Mouse (Mus musculus) Patski (cell line): ENCODE data around the gene Tmem234. TPM values are rescaled to one million over a fixed set of nuclear protein-coding genes. Genes with fewer than 3 reads are reported as not detected.
"Not testable (repeated sequence)": the region's sequence is repeated elsewhere in the genome, so short reads cannot be mapped to it uniquely, and the experiment has no call there.

ENCODE experiments used
- ATAC-seq: fragments of 100-300 bp; one replicate; pipeline ENCODE4 v1.8.0; 2021
- CTCF ChIA-PET: fragments of 350-600 bp; sonication (Branson Sonifier 250); formaldehyde crosslinking; loops from one replicate; lab custom pipeline; 2022; ENCODE audit warnings: inconsistent platforms; lab: Charles Lee
- POLR2A ChIA-PET: fragments of 350-600 bp; sonication (Branson Sonifier 250); formaldehyde crosslinking; loops from one replicate; lab custom pipeline; 2022; ENCODE audit warnings: antibody characterized with exemption, inconsistent platforms; lab: Charles Lee
- DNase-seq: peaks from one replicate; pipeline ENCODE4 v3.0.0-alpha.2; 2011; ENCODE audit warnings: low read depth, low spot score
- H3K27me3 ChIP-seq: fragments of 371-371 bp; one replicate; pipeline ENCODE4 v1.5.1; 2021
- CTCF ChIP-seq: fragments of 100-300 bp; IDR thresholded peaks from one replicate; pipeline ENCODE4 v1.5.1; 2021
- in situ Hi-C: fragments of 300-500 bp; cut with MboI; formaldehyde crosslinking; loops from 3 replicates; pipeline ENCODE4 v1.11.1; 2018; ENCODE audit warnings: low pct_unique_long_range_greater_than_20kb, mixed read lengths
- polyA plus RNA-seq: library from polyadenylated mRNA; unstranded; gene quantifications from one replicate; pipeline ENCODE4 v1.2.3, GENCODE M21; 2021

Tmem234 gene
- 79.8 TPM for polyA plus RNA-seq

DNA sequence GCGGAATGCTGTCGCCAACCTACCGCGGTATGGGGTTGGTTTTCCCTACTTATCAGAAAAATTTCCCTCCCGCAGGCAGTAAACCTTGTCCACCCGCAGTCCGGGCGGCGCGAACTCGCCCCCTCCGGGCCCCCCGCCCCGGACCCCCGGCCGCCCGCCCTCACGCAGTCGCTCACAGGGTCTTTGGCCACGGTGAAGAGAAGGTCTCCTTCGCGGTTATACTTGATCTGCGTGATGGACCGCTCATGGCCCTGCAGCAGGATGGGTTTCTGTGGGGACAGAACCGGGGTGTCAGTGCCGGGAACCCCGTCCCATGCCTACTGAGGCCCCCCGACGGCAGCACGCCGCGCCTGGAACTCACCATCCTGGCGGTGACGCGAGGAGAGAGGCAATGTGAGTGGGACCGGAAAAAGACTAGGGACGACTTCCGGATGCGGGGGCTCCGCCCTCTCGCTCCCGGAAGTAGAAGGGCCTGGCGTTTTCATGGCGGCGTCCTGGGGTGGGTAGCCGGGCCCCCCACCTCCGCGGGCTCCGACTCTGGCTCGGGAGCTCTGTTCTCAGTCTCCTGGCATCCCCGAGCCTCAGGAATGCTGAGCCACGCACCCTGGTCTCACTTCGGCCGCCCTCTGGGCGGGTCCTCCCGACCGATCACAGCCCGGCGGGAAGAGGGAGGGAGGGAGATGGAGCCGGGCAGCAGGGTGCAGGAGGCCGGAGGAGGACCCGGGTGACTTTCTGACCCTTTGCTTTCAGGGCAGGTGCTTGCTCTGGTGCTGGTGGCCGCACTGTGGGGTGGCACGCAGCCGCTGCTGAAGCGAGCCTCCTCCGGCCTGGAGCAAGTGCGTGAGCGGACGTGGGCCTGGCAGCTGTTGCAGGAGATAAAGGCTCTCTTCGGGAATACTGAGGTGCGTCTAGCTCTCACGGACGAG, at the start of gene Tmem234, which contains the start of gene Eif3i:
TSS of gene Tmem234 (plus strand) at position 436 of the 926 bp plus-strand sequence.
TSS of gene Eif3i (minus strand) at position 416 of the 926 bp plus-strand sequence.
- ATAC-seq (peak; percentile 67), DNase-seq (no peak)
- TF ChIP-seq CTCF = no peak
- H3K27me3 ChIP-seq = no peaks in the 10 kb centered on the region
- in situ Hi-C loops = no loop called here
- CTCF ChIA-PET = interaction anchor here (0.9 to 1.3 kb wide), 3 partner anchors 8 to 23 kb away, joined by 3 to 5 read pairs (median 3); no protein-coding TSS in a partner anchor
- POLR2A ChIA-PET = interaction anchor here (1.6 kb wide), 1 partner anchor 16 kb away, joined by 6 read pairs; no protein-coding TSS in a partner anchor

- in situ Hi-C loops, ATAC-seq, DNase-seq, H3K27me3 ChIP-seq: not testable (repeated sequence)
- CTCF ChIA-PET = interaction anchor here (1.0 kb wide), 1 partner anchor 23 kb away, joined by 4 read pairs; no protein-coding TSS in a partner anchor
- POLR2A ChIA-PET = interaction anchor here (1.2 kb wide), 1 partner anchor 12 kb away, joined by 3 read pairs; the partner anchor contains the start of gene Hdac1
Observed at GRCm38 (mm10) chr4:129554512-129554911, 46.0 kb upstream of the Tmem234 start.

- no peak for ATAC-seq
- DNase-seq = no peak
- no peaks in the 10 kb centered on the region for H3K27me3 ChIP-seq
- no peak for TF ChIP-seq CTCF
- POLR2A ChIA-PET = interaction anchor here (1.2 kb wide), 1 partner anchor 13 kb away, joined by 3 read pairs; the partner anchor contains the start of gene Hdac1
- CTCF ChIA-PET = no interaction called here
- in situ Hi-C loops = no loop called here
Observed at GRCm38 (mm10) chr4:129555421-129555861, 45.0 kb upstream of the Tmem234 start.

GRCm38 (mm10) chr4:129555862-129556531, 44.5 kb upstream of the Tmem234 start:
- CTCF ChIA-PET = no interaction called here
- in situ Hi-C loops = no loop called here
- DNase-seq (no peak), ATAC-seq (no peak)
- POLR2A ChIA-PET = no interaction called here
- no peak for TF ChIP-seq CTCF
- H3K27me3 ChIP-seq = no peaks in the 10 kb centered on the region

- DNase-seq = no peak
- no peak for TF ChIP-seq CTCF
Observed at GRCm38 (mm10) chr4:129556532-129557223, 43.8 kb upstream of the Tmem234 start.

GRCm38 (mm10) chr4:129557256-129557808, 43.1 kb upstream of the Tmem234 start:
- ChIA-PET POLR2A (no interaction called here), CTCF (no interaction called here)
- DNase-seq (no peak), ATAC-seq (no peak)
- no peaks in the 10 kb centered on the region for H3K27me3 ChIP-seq
- no peak for TF ChIP-seq CTCF
- in situ Hi-C loops = no loop called here

More at GRCm38 (mm10) chr4:129556532-129557223, 43.8 kb upstream of the Tmem234 start:
- ATAC-seq = no peak
- ChIA-PET POLR2A (no interaction called here), CTCF (no interaction called here)
- H3K27me3 ChIP-seq = no peaks in the 10 kb centered on the region
- in situ Hi-C loops = no loop called here

GRCm38 (mm10) chr4:129558321-129558955, 42.0 kb upstream of the Tmem234 start:
- ATAC-seq (no peak), DNase-seq (no peak)
- no peaks in the 10 kb centered on the region for H3K27me3 ChIP-seq
- ChIA-PET POLR2A (no interaction called here), CTCF (interaction anchor here (0.9 kb wide), 1 partner anchor 19 kb away, joined by 3 read pairs; no protein-coding TSS in a partner anchor)
- TF ChIP-seq CTCF = no peak
- in situ Hi-C loops = no loop called here

GRCm38 (mm10) chr4:129561184-129561583, 39.3 kb upstream of the Tmem234 start:
- CTCF ChIA-PET = no interaction called here
- POLR2A ChIA-PET = no interaction called here
- no peak for DNase-seq
- no peak for ATAC-seq
- in situ Hi-C loops = no loop called here
- no peaks in the 10 kb centered on the region for H3K27me3 ChIP-seq
- no peak for TF ChIP-seq CTCF

- POLR2A ChIA-PET = no interaction called here
- ATAC-seq = no peak
- H3K27me3 ChIP-seq = no peaks in the 10 kb centered on the region
- no peak for TF ChIP-seq CTCF
- CTCF ChIA-PET = no interaction called here
- in situ Hi-C loops = no loop called here
- DNase-seq = no peak
Observed at GRCm38 (mm10) chr4:129563718-129564117, 36.8 kb upstream of the Tmem234 start.
